Mouse (Mus musculus): ENCODE results near the gene Galns. TPM values are rescaled to one million over a fixed set of nuclear protein-coding genes. Genes with fewer than 3 reads are reported as not detected.

The Galns gene
- polyA plus RNA-seq, 1 experiment, result 3.2 TPM

GRCm38 (mm10) chr8:122546811-122547453, 64.3 kb downstream of the Galns start:
- TF ChIP-seq GATA1 (IDR thresholded peaks at IDR 0.05; ENCODE audit: low read length), result no peak

DNA sequence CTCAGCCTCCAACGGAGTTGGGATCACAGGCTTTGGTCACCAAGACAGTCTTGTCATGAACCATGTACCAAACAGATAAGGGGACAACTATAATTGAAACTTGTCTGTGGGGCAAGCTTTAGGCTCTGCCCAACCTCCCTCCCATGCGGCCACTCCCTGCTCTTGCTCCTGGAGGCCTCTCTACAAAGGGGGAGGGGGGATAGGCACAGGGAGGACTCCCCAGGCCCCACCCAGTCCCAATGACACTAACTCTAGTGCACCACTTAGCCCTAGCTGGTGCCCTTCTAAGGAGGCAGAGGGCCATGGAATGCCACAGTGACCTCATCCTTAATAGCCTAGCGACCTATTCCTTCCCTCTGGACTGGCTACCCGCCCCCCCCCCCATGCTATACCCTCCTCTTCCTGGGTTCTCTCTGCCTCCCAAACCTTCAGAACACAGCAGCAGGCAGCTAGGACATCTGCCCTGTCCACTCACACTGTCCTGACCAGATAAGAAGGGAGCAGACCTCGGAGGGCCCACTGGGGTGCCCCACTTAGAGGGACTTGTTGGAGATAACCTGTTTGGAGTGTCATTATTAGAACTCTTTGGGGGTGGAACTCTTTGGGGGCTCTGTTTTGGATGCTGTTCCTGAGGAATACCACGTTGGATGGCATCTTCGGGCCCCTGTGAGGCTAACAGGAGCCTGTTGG, 65.1 kb downstream of the Galns start:
- no peak for TF ChIP-seq GATA1 (IDR thresholded peaks at IDR 0.05; ENCODE audit: low read length)

DNA sequence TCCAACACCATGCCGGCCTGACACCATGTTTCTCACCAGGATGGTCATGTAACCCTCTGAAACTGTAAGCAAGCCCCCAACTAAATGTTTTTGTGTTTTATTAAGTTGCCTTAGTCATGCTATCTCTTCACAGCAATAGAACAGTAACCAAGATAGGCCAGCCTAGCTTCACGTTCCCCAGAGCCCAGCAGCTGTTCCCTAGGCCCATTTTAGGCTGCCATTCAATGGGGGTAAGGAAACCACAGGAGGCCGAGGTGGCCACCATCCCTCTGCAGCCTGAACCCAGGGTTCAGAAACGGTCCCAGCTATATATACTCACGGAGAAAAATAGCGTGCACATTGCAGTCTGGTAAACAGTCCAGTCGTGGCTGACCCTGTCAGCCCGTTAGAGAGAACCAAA, 67.1 kb downstream of the Galns start:
- no peak for TF ChIP-seq GATA1 (IDR thresholded peaks at IDR 0.05; ENCODE audit: low read length)

DNA sequence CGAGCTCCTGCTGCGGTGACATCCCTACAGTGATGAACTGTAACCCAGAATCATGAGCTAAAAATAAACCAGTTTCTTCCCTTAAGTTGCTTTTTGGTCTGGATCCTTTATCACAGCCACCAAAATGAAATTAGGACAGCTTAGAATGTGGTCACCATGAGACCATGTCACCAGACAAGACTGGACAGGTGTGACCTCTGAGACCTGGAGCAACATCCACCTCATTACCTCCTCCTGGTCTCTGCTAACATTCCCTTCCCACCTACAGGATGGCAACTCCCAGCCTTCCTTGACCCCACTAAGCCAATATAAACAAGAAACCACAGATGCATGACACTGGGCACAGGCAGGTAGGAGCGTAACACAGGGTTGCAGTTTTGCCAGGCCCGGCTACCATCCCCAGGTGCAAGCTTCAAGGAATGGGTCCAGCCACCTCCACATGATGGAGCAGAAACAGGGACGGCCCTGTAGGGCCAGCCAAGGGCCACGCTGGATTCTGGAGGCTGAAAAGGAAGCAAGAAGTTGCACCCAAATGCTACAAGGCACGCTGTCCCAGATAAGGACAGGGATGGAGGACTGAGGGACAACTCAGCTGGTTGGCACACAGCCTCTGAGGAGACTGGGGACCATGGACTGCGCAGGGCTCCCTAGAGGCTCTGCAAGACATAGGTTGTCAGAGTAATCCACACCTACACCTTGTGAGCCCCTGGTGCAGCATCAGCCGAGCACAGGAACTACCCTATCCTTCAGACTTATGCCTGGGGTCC, 72.8 kb downstream of the Galns start:
- TF ChIP-seq GATA1 (IDR thresholded peaks at IDR 0.05; ENCODE audit: low read length), result no peak

- peak; percentile 89 for TF ChIP-seq GATA1 (IDR thresholded peaks at IDR 0.05; ENCODE audit: low read length)
Observed at GRCm38 (mm10) chr8:122537812-122538211, 73.5 kb downstream of the Galns start.

DNA sequence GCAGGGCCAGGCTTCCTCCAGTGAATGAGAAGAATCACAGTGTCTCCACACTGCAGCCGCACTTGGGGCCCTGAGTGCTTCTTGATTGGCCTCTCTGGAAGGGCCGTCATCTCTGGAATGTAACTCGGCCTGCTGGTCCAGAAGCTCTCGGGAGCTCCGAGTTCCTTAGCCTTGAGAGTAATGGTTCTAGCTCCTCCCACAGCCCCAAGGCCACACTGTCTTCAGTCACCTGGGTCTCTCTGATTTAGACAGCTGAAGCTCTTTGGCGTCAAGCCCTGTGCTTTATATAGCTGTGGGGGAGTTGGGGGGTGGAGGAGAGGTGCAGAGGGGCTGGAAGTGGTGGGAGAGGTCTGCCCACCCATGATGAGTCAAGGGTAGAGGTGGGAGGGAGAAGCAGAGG, 74.2 kb downstream of the Galns start:
- TF ChIP-seq GATA1 (IDR thresholded peaks at IDR 0.05; ENCODE audit: low read length), result no peak

GRCm38 (mm10) chr8:122531312-122531711, 80.0 kb downstream of the Galns start:
- TF ChIP-seq GATA1 (IDR thresholded peaks at IDR 0.05; ENCODE audit: low read length), result no peak

GRCm38 (mm10) chr8:122529159-122529558, 82.1 kb downstream of the Galns start:
- TF ChIP-seq GATA1 (IDR thresholded peaks at IDR 0.05; ENCODE audit: low read length), result no peak

Other genes with a start within 250 kb of the Galns start
- 148 and 187 TPM in 2 replicates for gene Zc3h18, start 234.9 kb downstream of the Galns start, polyA plus RNA-seq (2012)
- gene Il17c, start 189.4 kb downstream of the Galns start, polyA plus RNA-seq (2012), result 0.15 and 0.27 TPM in 2 replicates
- gene Cyba, start 178.5 kb downstream of the Galns start, polyA plus RNA-seq (2012), result 197 and 218 TPM in 2 replicates
- 66.0 and 70.7 TPM in 2 replicates for gene Mvd, start 168.0 kb downstream of the Galns start, polyA plus RNA-seq (2012)
- not detected in 2 replicates for gene Snai3, start 150.7 kb downstream of the Galns start, polyA plus RNA-seq (2012)
- gene Rnf166, start 135.4 kb downstream of the Galns start, polyA plus RNA-seq (2012), result 26.8 and 32.6 TPM in 2 replicates
- 34.0 and 38.9 TPM in 2 replicates for gene Ctu2, start 135.3 kb downstream of the Galns start, polyA plus RNA-seq (2012)
- 69.8 and 70.8 TPM in 2 replicates for gene Piezo1, start 60.1 kb downstream of the Galns start, polyA plus RNA-seq (2012)
- 256 and 305 TPM in 2 replicates for gene Cdt1, start 43.4 kb downstream of the Galns start, polyA plus RNA-seq (2012)
- gene Aprt, start 34.6 kb downstream of the Galns start, polyA plus RNA-seq (2012), result 236 and 483 TPM in 2 replicates
- 0.46 and 1.2 TPM in 2 replicates for gene Trappc2l, start 177 bp upstream of the Galns start, polyA plus RNA-seq (2012)
- not detected in 2 replicates for gene Pabpn1l, start 11.3 kb upstream of the Galns start, polyA plus RNA-seq (2012)
- 256 and 273 TPM in 2 replicates for gene Cbfa2t3, start 87.6 kb upstream of the Galns start, polyA plus RNA-seq (2012)
- gene Acsf3, start 164.0 kb upstream of the Galns start, polyA plus RNA-seq (2012), result 0.14 and 0.15 TPM in 2 replicates
- gene Cdh15, start 236.5 kb upstream of the Galns start, polyA plus RNA-seq (2012), result not detected in 2 replicates

Data from G1E-ER4 (cell line).